Comparison of ENCODE assay signal across 21 mouse cellular contexts in genomic region chr1:160357268-160357667, GRCm38 (mm10).
DNase-seq lines count a peak whose midpoint lies in the region; ATAC-seq and TF ChIP-seq lines count a peak whose summit lies in the region.
"Had no signal": no experiment of that assay in that cellular context is flagged by ENCODE, and none has a peak within 500 bp of the region (broad histone marks: within the 10 kb centered on the region; RNA-seq: fewer than 3 reads in every experiment).

No protein-coding gene starts in this region.

- no peaks in the 10 kb centered on the region for H3K9me3 ChIP-seq in liver, embryonic 12.5 days (replicated peaks)
- no peaks in the 10 kb centered on the region for H3K9me3 ChIP-seq in liver, postnatal 0 days (ENCODE audit: low read length)
- no peaks in the 10 kb centered on the region for H3K9me3 ChIP-seq in liver, embryonic 16.5 days (replicated peaks; ENCODE audit: control insufficient read depth, low read length)
- H3K9me3 ChIP-seq: embryonic facial prominence, embryonic 13.5 days; forebrain, embryonic 13.5 days; heart, embryonic 10.5 days; hindbrain, embryonic 12.5 days had no signal

- peak; percentile 75 for ATAC-seq in liver, embryonic 12.5 days
- no peak for ATAC-seq in liver, postnatal 0 days
- ATAC-seq in liver, embryonic 16.5 days (ENCODE audit: low read depth), result peak; percentile 58; the same call in 1 of the 2 replicates
- ATAC-seq: forebrain, embryonic 13.5 days; hindbrain, embryonic 16.5 days; inflammation-experienced regulatory T-cells, adult 6 months had no signal

- no peak overlapping the region for H3K9ac ChIP-seq in liver, embryonic 12.5 days
- H3K9ac ChIP-seq in liver, postnatal 0 days (replicated peaks), result no peak overlapping the region
- no peak overlapping the region for H3K9ac ChIP-seq in liver, embryonic 16.5 days (ENCODE audit: low read depth, low read length)
- H3K9ac ChIP-seq: embryonic facial prominence, embryonic 13.5 days; forebrain, embryonic 13.5 days; hindbrain, embryonic 12.5 days had no signal

- no peaks in the 10 kb centered on the region for H3K36me3 ChIP-seq in liver, embryonic 12.5 days
- H3K36me3 ChIP-seq in liver, postnatal 0 days (replicated peaks; ENCODE audit: insufficient read depth, low read length), result no peaks in the 10 kb centered on the region
- no peaks in the 10 kb centered on the region for H3K36me3 ChIP-seq in liver, embryonic 16.5 days (ENCODE audit: control insufficient read depth, insufficient read depth)
- H3K36me3 ChIP-seq: embryonic facial prominence, embryonic 13.5 days; heart, embryonic 10.5 days; hindbrain, embryonic 12.5 days had no signal

- TF ChIP-seq EP300 in liver, postnatal 0 days (IDR thresholded peaks at IDR 0.05; ENCODE audit: low read depth), result no peak

- no peak overlapping the region for H3K4me3 ChIP-seq in liver, embryonic 12.5 days
- no peak overlapping the region for H3K4me3 ChIP-seq in liver, postnatal 0 days (ENCODE audit: low read depth, low read length)
- H3K4me3 ChIP-seq in liver, embryonic 16.5 days (ENCODE audit: low read depth, low read length), result no peak overlapping the region
- H3K4me3 ChIP-seq: embryonic facial prominence, embryonic 13.5 days; forebrain, embryonic 13.5 days; heart, embryonic 10.5 days; hindbrain, embryonic 12.5 days had no signal

- H3K4me1 ChIP-seq in liver, embryonic 12.5 days, result peaks cover 5% of the 10 kb centered on the region
- no peaks in the 10 kb centered on the region; the same call in 1 of the 2 replicates for H3K4me1 ChIP-seq in liver, postnatal 0 days (ENCODE audit: insufficient read depth)
- no peaks in the 10 kb centered on the region for H3K4me1 ChIP-seq in liver, embryonic 16.5 days (ENCODE audit: control insufficient read depth, low read depth, low read length)

- H3K4me2 ChIP-seq in liver, embryonic 12.5 days, result no peak overlapping the region
- no peak overlapping the region for H3K4me2 ChIP-seq in liver, postnatal 0 days (ENCODE audit: low read depth, low read length)
- no peak overlapping the region for H3K4me2 ChIP-seq in liver, embryonic 16.5 days (ENCODE audit: low read depth, low read length)
- H3K4me2 ChIP-seq: embryonic facial prominence, embryonic 13.5 days; forebrain, embryonic 13.5 days; hindbrain, embryonic 12.5 days had no signal

- H3K27ac ChIP-seq in liver, embryonic 12.5 days, result no peak overlapping the region
- H3K27ac ChIP-seq in liver, postnatal 0 days (ENCODE audit: low read depth), result no peak overlapping the region
- no peak overlapping the region for H3K27ac ChIP-seq in liver, embryonic 16.5 days (ENCODE audit: low read length)
- H3K27ac ChIP-seq: embryonic facial prominence, embryonic 13.5 days; forebrain, embryonic 13.5 days; heart, embryonic 10.5 days; hindbrain, embryonic 12.5 days had no signal

- DNase-seq in liver, postnatal 0 days, result no peak
- peak; percentile 79 for DNase-seq in 416B (ENCODE audit: low read depth)
- peak; percentile 16 for DNase-seq in c-Kit-positive CD71-positive TER-119-positive erythroid progenitor cells, embryonic 14.5 days (ENCODE audit: low spot score)
- no peak for DNase-seq in adrenal gland, postnatal 25 days
- no peak for DNase-seq in spleen, postnatal 14 days (ENCODE audit: low spot score in 2 of 2)
- DNase-seq in layer of hippocampus, adult 18-20 months (ENCODE audit: low spot score in 2 of 2), result no peak
- DNase-seq: adrenal gland, adult 8-10 months; cerebellum, adult 18-20 months; cerebellum, postnatal 10 days; gastrocnemius, postnatal 36 days; heart, adult 18-20 months; heart, postnatal 10 days; heart, postnatal 4 days had no signal

- no peaks in the 10 kb centered on the region for H3K27me3 ChIP-seq in liver, embryonic 12.5 days (replicated peaks)
- H3K27me3 ChIP-seq in liver, postnatal 0 days (ENCODE audit: insufficient read depth, low read length), result no peaks in the 10 kb centered on the region
- no peaks in the 10 kb centered on the region for H3K27me3 ChIP-seq in liver, embryonic 16.5 days (ENCODE audit: control insufficient read depth, insufficient read depth, low read depth, low read length)
- H3K27me3 ChIP-seq: embryonic facial prominence, embryonic 13.5 days; forebrain, embryonic 13.5 days; hindbrain, embryonic 12.5 days had no signal

- TF ChIP-seq CTCF in liver, postnatal 0 days (IDR thresholded peaks at IDR 0.05; ENCODE audit: low read depth), result no peak

Comparison
In these comparisons a context has a peak if more than half of its experiments do, and no peak if none do; other contexts are left out.
1. DNase-seq: peak in 416B (single experiment) and c-Kit-positive CD71-positive TER-119-positive erythroid progenitor cells, embryonic 14.5 days (single experiment); none in liver, postnatal 0 days (single experiment), adrenal gland, postnatal 25 days (single experiment), spleen, postnatal 14 days (0 of 2) and layer of hippocampus, adult 18-20 months (0 of 2).